Mouse (Mus musculus) urinary bladder, postnatal 4 days (tissue): Measurements from ENCODE around the gene Mif.

ENCODE experiments used
- DNase-seq, 2 experiments: peaks; one replicate each; pipeline ENCODE4 v3.0.0; 2021 to 2022; ENCODE audit warnings: low spot score in 2 of 2

Mif gene

GRCm38 (mm10) chr10:75839092-75839491, 20.9 kb downstream of the Mif start:
- no peak for DNase-seq

- DNase-seq: peak; percentile 89 to 93
Measured at GRCm38 (mm10) chr10:75837248-75837759, 22.7 kb downstream of the Mif start, which contains the start of gene Gstt2. TSS of gene Gstt2 (minus strand) at chr10:75837424.

GRCm38 (mm10) chr10:75835761-75836531, 24.1 kb downstream of the Mif start:
- DNase-seq: no peak

GRCm38 (mm10) chr10:75835307-75835706, 24.7 kb downstream of the Mif start:
- peak in 1 of 2 experiments; percentile 53 for DNase-seq

- DNase-seq: no peak
Measured at GRCm38 (mm10) chr10:75834721-75835120, 25.3 kb downstream of the Mif start.

- DNase-seq: peak; percentile 75 to 83
Measured at GRCm38 (mm10) chr10:75834250-75834649, 25.8 kb downstream of the Mif start.

GRCm38 (mm10) chr10:75833456-75834080, 26.5 kb downstream of the Mif start:
- peak in 1 of 2 experiments; percentile 25 for DNase-seq

- DNase-seq: no peak
Measured at GRCm38 (mm10) chr10:75832272-75832895, 27.7 kb downstream of the Mif start.

GRCm38 (mm10) chr10:75830275-75830670, 29.8 kb downstream of the Mif start:
- no peak for DNase-seq

GRCm38 (mm10) chr10:75829529-75830274, 30.3 kb downstream of the Mif start:
- no peak for DNase-seq

- DNase-seq: peak in 1 of 2 experiments; percentile 32
Measured at GRCm38 (mm10) chr10:75828500-75828931, 31.5 kb downstream of the Mif start.

GRCm38 (mm10) chr10:75827668-75828360, 32.2 kb downstream of the Mif start:
- peak in 1 of 2 experiments; percentile 33 for DNase-seq

- DNase-seq: no peak
Measured at GRCm38 (mm10) chr10:75824530-75824929, 35.5 kb downstream of the Mif start.

GRCm38 (mm10) chr10:75823782-75824181, 36.3 kb downstream of the Mif start:
- no peak for DNase-seq

GRCm38 (mm10) chr10:75822443-75822842, 37.6 kb downstream of the Mif start, which contains the start of gene Gstt4:
TSS of gene Gstt4 (minus strand) at chr10:75822543.
- DNase-seq: no peak

- DNase-seq: no peak
Measured at GRCm38 (mm10) chr10:75819882-75820281, 40.2 kb downstream of the Mif start.

GRCm38 (mm10) chr10:75818641-75819040, 41.4 kb downstream of the Mif start:
- no peak for DNase-seq
